Mouse (Mus musculus) kidney, adult 11 months (tissue): ENCODE results near the gene Csk.
A peak's percentile ranks its signal among the peaks of the same experiment; 100 is the strongest.

ENCODE experiments used
- DNase-seq: peaks from one replicate; pipeline ENCODE4 v3.0.0; 2022

The Csk gene

GRCm38 (mm10) chr9:57598851-57599563, 54.4 kb downstream of the Csk start:
- DNase-seq: peak; percentile 79

GRCm38 (mm10) chr9:57597929-57598382, 55.5 kb downstream of the Csk start:
- DNase-seq: no peak

- no peak for DNase-seq
Observed at GRCm38 (mm10) chr9:57597265-57597664, 56.2 kb downstream of the Csk start.

- no peak for DNase-seq
Observed at GRCm38 (mm10) chr9:57594174-57594509, 59.3 kb downstream of the Csk start.

- DNase-seq: peak; percentile 86
Observed at GRCm38 (mm10) chr9:57593454-57594173, 59.8 kb downstream of the Csk start.

- no peak for DNase-seq
Observed at GRCm38 (mm10) chr9:57590726-57591125, 62.7 kb downstream of the Csk start.

GRCm38 (mm10) chr9:57589224-57590126, 64.0 kb downstream of the Csk start, which contains the start of gene Ulk3:
Ulk3 (plus strand) TSS chr9:57589452.
- DNase-seq: peak; percentile 83

- no peak for DNase-seq
Observed at GRCm38 (mm10) chr9:57584991-57585390, 68.4 kb downstream of the Csk start.

GRCm38 (mm10) chr9:57577144-57577849, 76.1 kb downstream of the Csk start:
- no peak for DNase-seq
